Mouse (Mus musculus) hindbrain, embryonic 16.5 days (tissue): ENCODE measurements at regions not wholly inside any gene's neighbourhood (a gene's known extent, or its start where the extent isn't known, plus 50 kb on each side); places are given as distances from the start of the nearest gene placed in this dataset.

Experiments used
- ATAC-seq: fragments of 200-750 bp; cut with Nextera tagmentation; 2 replicates; pipeline ENCODE4 v1.8.0; 2017; ENCODE audit warnings: moderate TSS enrichment, moderate library complexity
- H3K27ac ChIP-seq: fragments of 300-500 bp; sonication (generic); 2 replicates; pipeline ENCODE4 v1.5.1; 2014; ENCODE audit warnings: low read depth, mild to moderate bottlenecking, control low read depth, low read length, moderate library complexity
- H3K27me3 ChIP-seq: fragments of 300-500 bp; sonication (generic); replicated peaks from 2 replicates; pipeline ENCODE4 v1.6.1; 2014; ENCODE audit warnings: low read length; ENCODE audit not compliant: control insufficient read depth, insufficient read depth
- H3K36me3 ChIP-seq: fragments of 300-500 bp; sonication (generic); 2 replicates; pipeline ENCODE4 v1.6.1; 2014; ENCODE audit warnings: mild to moderate bottlenecking, low read length, moderate library complexity, mixed read lengths; ENCODE audit not compliant: control insufficient read depth, insufficient read depth
- H3K4me1 ChIP-seq: fragments of 300-500 bp; sonication (generic); 2 replicates; pipeline ENCODE4 v1.6.1; 2014; ENCODE audit warnings: low read depth, low read length; ENCODE audit not compliant: control insufficient read depth, insufficient read depth
- H3K4me2 ChIP-seq: fragments of 300-500 bp; sonication (generic); 2 replicates; pipeline ENCODE4 v1.6.1; 2014; ENCODE audit warnings: mild to moderate bottlenecking, low read length, control low read depth, moderate library complexity
- H3K4me3 ChIP-seq: fragments of 300-500 bp; sonication (generic); 2 replicates; pipeline ENCODE4 v1.5.1; 2014; ENCODE audit warnings: mild to moderate bottlenecking, low read length, control low read depth, moderate library complexity
- H3K9ac ChIP-seq: fragments of 300-500 bp; sonication (generic); 2 replicates; pipeline ENCODE4 v1.6.1; 2014; ENCODE audit warnings: low read depth, mild to moderate bottlenecking, control low read depth, low read length, moderate library complexity
- H3K9me3 ChIP-seq: fragments of 300-500 bp; sonication (generic); 2 replicates; pipeline ENCODE4 v1.6.1; 2014; ENCODE audit warnings: mild to moderate bottlenecking, low read length, moderate library complexity; ENCODE audit not compliant: control insufficient read depth
- WGBS: fragments of 180-500 bp; shearing (Covaris S2); extraction: QIAGEN DNeasy Blood & Tissue Kit; methylation state at CpG from one replicate; pipeline ENCODE4 v1.1.7; 2014; 5-methylcytosine and 5-hydroxymethylcytosine counted together

DNA sequence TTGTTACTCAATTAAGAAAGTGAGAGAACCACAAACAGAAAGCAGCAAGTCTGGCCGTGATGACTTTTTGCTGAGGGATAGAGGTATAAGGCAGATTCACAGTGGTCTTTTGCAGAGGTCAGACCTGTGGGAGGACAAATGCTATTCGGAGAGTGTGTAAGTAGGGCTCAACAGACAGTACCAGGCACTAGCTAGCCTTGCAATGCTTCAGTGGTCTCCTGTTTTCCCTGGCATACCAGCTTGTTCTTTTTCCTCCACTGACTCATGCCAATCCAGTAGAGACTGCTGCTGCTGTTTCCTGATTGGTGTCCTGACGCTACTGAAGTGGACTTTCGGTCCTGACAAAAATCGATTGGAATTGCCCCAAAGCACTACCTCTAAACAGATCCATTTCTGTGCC is 166.4 kb downstream of the Tlr4 start:
- no peaks in the 10 kb centered on the region for H3K4me1 ChIP-seq
- ATAC-seq, result no peak
- H3K4me2 ChIP-seq, result no peak overlapping the region
- 87% methylated on average over 5 of the region's 5 CpGs for WGBS
- H3K27me3 ChIP-seq, result no peaks in the 10 kb centered on the region
- no peak overlapping the region for H3K4me3 ChIP-seq
- no peak overlapping the region for H3K9ac ChIP-seq
- H3K36me3 ChIP-seq, result no peaks in the 10 kb centered on the region
- no peak overlapping the region for H3K27ac ChIP-seq
- no peaks in the 10 kb centered on the region for H3K9me3 ChIP-seq

DNA sequence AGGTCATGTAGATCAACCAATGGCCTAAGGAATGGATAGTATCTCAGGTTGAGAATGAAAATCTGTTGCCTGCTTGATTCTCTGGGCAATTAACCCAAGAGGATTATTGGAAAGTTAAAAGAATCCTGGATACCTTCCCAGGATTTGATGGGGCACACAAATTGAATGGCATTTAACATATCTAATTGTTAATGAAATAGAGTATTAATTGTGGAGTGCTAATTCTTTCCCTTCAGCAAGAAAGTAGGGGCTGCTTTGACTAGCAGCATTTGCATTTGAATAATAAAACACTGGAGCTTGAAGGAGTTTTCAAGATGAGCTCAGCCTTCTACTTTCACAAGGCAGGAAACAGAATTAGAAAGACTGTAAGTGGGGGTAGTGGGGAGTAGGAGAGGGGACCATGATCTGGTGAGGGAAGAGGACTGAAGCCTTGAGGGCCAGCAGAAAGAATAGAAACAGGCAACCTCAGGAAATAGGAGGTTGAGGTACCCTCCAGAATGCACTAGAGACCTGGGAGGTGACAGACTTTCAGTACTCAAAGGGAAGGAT is 178.9 kb downstream of the Tlr4 start:
- no peak overlapping the region for H3K4me2 ChIP-seq
- ATAC-seq, result no peak
- H3K4me3 ChIP-seq, result no peak overlapping the region
- no peaks in the 10 kb centered on the region for H3K36me3 ChIP-seq
- H3K27me3 ChIP-seq, result no peaks in the 10 kb centered on the region
- H3K9me3 ChIP-seq, result no peaks in the 10 kb centered on the region
- no peak overlapping the region for H3K27ac ChIP-seq
- no peak overlapping the region for H3K9ac ChIP-seq
- no peaks in the 10 kb centered on the region for H3K4me1 ChIP-seq

DNA sequence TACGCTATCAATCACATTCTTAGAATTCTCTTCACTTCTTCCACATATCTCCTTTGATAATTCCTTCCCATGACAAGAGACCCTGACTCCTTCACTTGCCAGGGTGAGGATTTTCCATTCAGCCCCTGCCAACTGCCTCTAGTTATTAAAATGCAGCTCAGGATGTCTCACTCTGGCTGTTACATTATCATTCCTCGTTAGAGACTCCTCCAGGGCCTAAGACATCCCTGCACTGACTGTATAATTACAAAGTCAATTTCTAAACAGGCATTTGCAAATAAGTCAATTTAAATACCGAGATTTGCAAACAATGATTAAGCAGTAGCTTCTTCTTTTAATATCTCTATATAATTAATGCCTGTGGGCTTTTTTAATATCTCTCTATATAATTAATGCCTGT is 184.3 kb downstream of the Tlr4 start:
- no peaks in the 10 kb centered on the region for H3K4me1 ChIP-seq
- H3K4me2 ChIP-seq, result no peak overlapping the region
- H3K27ac ChIP-seq, result no peak overlapping the region
- H3K27me3 ChIP-seq, result no peaks in the 10 kb centered on the region
- no peaks in the 10 kb centered on the region for H3K36me3 ChIP-seq
- peak; percentile 82 for ATAC-seq
- WGBS, result 43% methylated on average over 3 of the region's 3 CpGs
- H3K9me3 ChIP-seq, result no peaks in the 10 kb centered on the region
- no peak overlapping the region for H3K4me3 ChIP-seq
- H3K9ac ChIP-seq, result no peak overlapping the region

DNA sequence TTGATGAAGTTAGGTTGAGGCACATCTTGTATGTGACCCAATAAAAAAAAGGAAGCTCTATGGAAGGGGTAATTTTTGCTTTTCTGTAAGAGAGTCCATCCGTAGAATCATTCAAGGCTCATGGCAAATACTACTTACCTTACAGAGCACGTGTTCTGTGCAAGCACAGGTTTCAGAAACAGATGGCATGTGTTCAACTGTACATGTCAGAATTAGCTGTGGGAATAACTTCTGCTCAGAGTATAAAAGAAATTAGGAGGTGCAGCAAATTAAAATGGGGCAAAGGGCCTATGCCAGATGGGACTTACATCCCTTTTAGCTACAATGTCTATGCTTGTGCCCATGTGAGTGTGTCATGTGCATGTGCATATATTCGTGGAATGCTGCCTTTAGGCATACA is 216.7 kb downstream of the Tlr4 start:
- Histone ChIP-seq H3K27ac (no peak overlapping the region), H3K4me1 (no peaks in the 10 kb centered on the region), H3K9ac (no peak overlapping the region), H3K27me3 (no peaks in the 10 kb centered on the region), H3K9me3 (no peaks in the 10 kb centered on the region), H3K4me2 (no peak overlapping the region), H3K4me3 (no peak overlapping the region), H3K36me3 (no peaks in the 10 kb centered on the region)
- WGBS, result 54% methylated on average over 3 of the region's 3 CpGs
- peak; percentile 54; the same call in 1 of the 2 replicates for ATAC-seq
